Mouse (Mus musculus) MEL (cell line): ENCODE measurements around the gene Zfpm1.

Source experiments
- BHLHE40 ChIP-seq: IDR thresholded peaks from 2 replicates; pipeline ENCODE4 v1.6.1; 2012; ENCODE audit warnings: low read depth, mild to moderate bottlenecking, inconsistent platforms, low read length, improper control_type of control experiment, borderline replicate concordance
- E2F4 ChIP-seq: IDR thresholded peaks from 2 replicates; pipeline ENCODE4 v1.6.1; 2011; ENCODE audit warnings: low read depth, low read length, improper control_type of control experiment, borderline replicate concordance
- GATA1 ChIP-seq: IDR thresholded peaks from 2 replicates; pipeline ENCODE4 v1.6.1; 2011; ENCODE audit warnings: low read depth, low read length, improper control_type of control experiment
- MAX ChIP-seq: IDR thresholded peaks from 2 replicates; pipeline ENCODE4 v1.6.1; 2011; ENCODE audit warnings: low read length, improper control_type of control experiment
- MEF2A ChIP-seq: IDR thresholded peaks from 2 replicates; pipeline ENCODE4 v1.6.1; 2014; ENCODE audit warnings: low read depth, mild to moderate bottlenecking, inconsistent platforms, low read length, improper control_type of control experiment; ENCODE audit not compliant: poor library complexity, insufficient replicate concordance, severe bottlenecking; ENCODE audit errors: extremely low read depth
- POLR2A ChIP-seq, 2 experiments: IDR thresholded peaks; 2 replicates each; pipeline ENCODE4 v1.6.1; 2011 to 2012; ENCODE audit warnings: low read length in 2 of 2, mild to moderate bottlenecking in 2 of 2, control low read depth in 1 of 2, improper control_type of control experiment in 1 of 2, low read depth in 1 of 2, moderate library complexity in 1 of 2; ENCODE audit not compliant: control insufficient read depth in 1 of 2, insufficient read depth in 1 of 2, poor library complexity in 1 of 2
- ZC3H11A ChIP-seq: IDR thresholded peaks from 2 replicates; pipeline ENCODE4 v1.6.1; 2012; ENCODE audit warnings: low read depth, mild to moderate bottlenecking, inconsistent platforms, low read length, improper control_type of control experiment

DNA sequence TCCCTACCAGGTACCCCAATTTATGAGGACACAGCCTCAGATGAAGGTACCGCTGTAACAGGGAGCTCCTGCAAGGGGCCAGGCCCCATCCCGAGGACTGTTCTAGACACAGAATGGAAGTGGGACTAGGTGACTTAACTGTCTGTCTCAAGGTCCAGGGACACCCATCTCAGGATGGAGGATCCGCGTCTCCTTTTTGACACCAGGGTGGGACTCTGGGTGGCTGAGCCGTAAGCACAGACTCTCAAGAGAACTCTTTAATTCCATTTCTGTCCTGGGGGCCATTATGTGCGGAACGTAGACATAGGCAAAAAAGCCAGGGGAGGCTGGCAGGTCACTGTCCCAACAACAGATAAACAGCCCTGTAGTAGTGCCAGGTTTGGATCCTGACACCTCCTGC lies 40.2 kb downstream of the Zfpm1 start:
- no peak for TF ChIP-seq MEF2A
- TF ChIP-seq ZC3H11A: no peak
- TF ChIP-seq GATA1: no peak
- TF ChIP-seq E2F4: no peak
- TF ChIP-seq MAX: no peak
- TF ChIP-seq POLR2A (IDR thresholded peaks at IDR 0.05; ENCODE audit: control insufficient read depth in 1 of 2, insufficient read depth in 1 of 2, low read depth in 1 of 2, low read length in 2 of 2, poor library complexity in 1 of 2): no peak
- TF ChIP-seq BHLHE40: no peak
